Mouse (Mus musculus): ENCODE results near the gene Hoxc4. TPM values are rescaled to one million over a fixed set of nuclear protein-coding genes. Genes with fewer than 3 reads are reported as not detected.
A peak's percentile ranks its signal among the peaks of the same experiment; 100 is the strongest.

Gene Hoxc4
- polyA plus RNA-seq, 1 experiment from 2014 or later: not detected

- H3K36me3 ChIP-seq (ENCODE audit: control insufficient read depth, insufficient read depth, low read length): no peaks in the 10 kb centered on the region
- H3K27me3 ChIP-seq (ENCODE audit: control insufficient read depth, insufficient read depth, low read length): peaks cover 99% of the 10 kb centered on the region
- H3K9me3 ChIP-seq (ENCODE audit: control insufficient read depth, low read length): no peaks in the 10 kb centered on the region
- DNase-seq (ENCODE audit: low spot score) (peak; percentile 75), ATAC-seq (replicated peaks; ENCODE audit: low FRiP score) (no peak)
- no peak overlapping the region for H3K4me2 ChIP-seq (ENCODE audit: low read depth, low read length, severe bottlenecking)
- H3K4me3 ChIP-seq (ENCODE audit: low read depth, low read length): no peak overlapping the region
- 4% methylated on average over 17 of the region's 17 CpGs for WGBS
- H3K27ac ChIP-seq (ENCODE audit: low read depth, low read length): no peak overlapping the region
- no peaks in the 10 kb centered on the region for H3K4me1 ChIP-seq (replicated peaks; ENCODE audit: control insufficient read depth, insufficient read depth, low read length)
- H3K9ac ChIP-seq (ENCODE audit: low read length): no peak overlapping the region
Measured at GRCm38 (mm10) chr15:103013238-103013984, 5.3 kb upstream of the Hoxc4 start.

DNA sequence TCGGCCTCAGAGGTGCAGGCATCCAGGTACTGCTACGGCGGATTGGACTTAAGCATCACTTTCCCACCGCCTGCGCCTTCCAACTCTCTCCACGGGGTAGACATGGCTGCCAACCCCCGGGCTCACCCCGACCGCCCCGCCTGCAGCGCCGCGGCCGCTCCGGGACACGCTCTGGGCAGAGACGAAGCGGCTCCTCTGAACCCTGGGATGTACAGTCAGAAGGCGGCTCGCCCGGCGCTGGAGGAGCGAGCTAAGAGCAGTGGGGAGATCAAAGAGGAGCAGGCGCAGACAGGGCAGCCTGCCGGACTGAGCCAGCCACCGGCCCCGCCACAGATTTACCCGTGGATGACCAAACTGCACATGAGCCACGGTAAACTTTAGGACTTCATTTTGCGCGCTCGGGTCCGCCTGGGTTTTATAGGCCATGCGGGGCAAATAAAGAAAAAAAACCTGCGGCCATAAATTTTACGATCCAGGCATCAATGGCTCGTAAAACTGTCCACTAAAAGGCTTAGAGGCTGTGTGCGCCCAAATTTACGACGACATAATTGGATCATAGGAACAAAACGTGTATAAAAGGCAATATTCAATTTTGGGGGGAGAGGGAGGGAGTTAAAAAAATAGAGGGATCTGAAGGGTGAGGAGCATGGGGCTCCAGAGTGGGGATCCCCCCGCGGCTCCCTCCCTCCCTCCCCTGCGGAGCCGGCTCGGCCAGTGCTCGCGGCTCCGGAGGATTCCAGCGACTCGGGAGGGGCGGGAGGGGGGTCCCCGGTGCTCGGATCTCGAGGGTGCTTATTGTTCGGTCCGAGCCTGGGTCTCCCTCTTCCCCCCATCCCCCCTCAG lies 4.3 kb upstream of the Hoxc4 start:
- Histone ChIP-seq H3K4me1 (replicated peaks; ENCODE audit: control insufficient read depth, insufficient read depth, low read length) (no peaks in the 10 kb centered on the region), H3K4me3 (ENCODE audit: low read depth, low read length) (no peak overlapping the region), H3K27ac (ENCODE audit: low read depth, low read length) (no peak overlapping the region), H3K4me2 (ENCODE audit: low read depth, low read length, severe bottlenecking) (no peak overlapping the region), H3K9ac (ENCODE audit: low read length) (no peak overlapping the region), H3K36me3 (ENCODE audit: control insufficient read depth, insufficient read depth, low read length) (no peaks in the 10 kb centered on the region), H3K9me3 (ENCODE audit: control insufficient read depth, low read length) (no peaks in the 10 kb centered on the region), H3K27me3 (ENCODE audit: control insufficient read depth, insufficient read depth, low read length) (peaks cover 99% of the 10 kb centered on the region)
- DNase-seq (ENCODE audit: low spot score) (peak; percentile 68), ATAC-seq (replicated peaks; ENCODE audit: low FRiP score) (peak; percentile 39; the same call in 1 of the 2 replicates)
- under 1% methylated on average over 57 of the region's 57 CpGs for WGBS

DNA sequence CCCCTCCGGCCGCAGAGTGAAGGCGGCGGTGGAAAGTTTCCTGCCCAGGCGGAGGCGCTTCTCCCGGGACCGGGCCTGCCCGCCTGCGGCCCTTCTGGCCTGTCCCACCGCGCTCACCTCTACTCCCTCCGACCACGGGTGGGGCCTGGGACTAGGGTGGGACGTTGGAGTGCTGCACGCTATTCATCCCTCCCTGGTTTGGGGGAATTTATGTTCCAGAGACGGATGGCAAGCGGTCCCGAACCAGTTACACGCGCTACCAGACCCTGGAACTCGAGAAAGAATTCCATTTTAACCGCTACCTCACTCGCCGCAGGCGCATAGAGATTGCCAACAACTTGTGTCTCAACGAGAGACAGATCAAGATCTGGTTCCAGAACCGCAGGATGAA lies 3.7 kb upstream of the Hoxc4 start:
- WGBS: 1% methylated on average over 26 of the region's 28 CpGs
- no peaks in the 10 kb centered on the region for H3K4me1 ChIP-seq (replicated peaks; ENCODE audit: control insufficient read depth, insufficient read depth, low read length)
- no peak overlapping the region for H3K4me3 ChIP-seq (ENCODE audit: low read depth, low read length)
- H3K9me3 ChIP-seq (ENCODE audit: control insufficient read depth, low read length): no peaks in the 10 kb centered on the region
- no peak overlapping the region for H3K27ac ChIP-seq (ENCODE audit: low read depth, low read length)
- ATAC-seq (replicated peaks; ENCODE audit: low FRiP score) (no peak), DNase-seq (ENCODE audit: low spot score) (peak; percentile 60)
- peaks cover 99% of the 10 kb centered on the region for H3K27me3 ChIP-seq (ENCODE audit: control insufficient read depth, insufficient read depth, low read length)
- no peak overlapping the region for H3K4me2 ChIP-seq (ENCODE audit: low read depth, low read length, severe bottlenecking)
- H3K36me3 ChIP-seq (ENCODE audit: control insufficient read depth, insufficient read depth, low read length): no peaks in the 10 kb centered on the region
- H3K9ac ChIP-seq (ENCODE audit: low read length): no peak overlapping the region

DNA sequence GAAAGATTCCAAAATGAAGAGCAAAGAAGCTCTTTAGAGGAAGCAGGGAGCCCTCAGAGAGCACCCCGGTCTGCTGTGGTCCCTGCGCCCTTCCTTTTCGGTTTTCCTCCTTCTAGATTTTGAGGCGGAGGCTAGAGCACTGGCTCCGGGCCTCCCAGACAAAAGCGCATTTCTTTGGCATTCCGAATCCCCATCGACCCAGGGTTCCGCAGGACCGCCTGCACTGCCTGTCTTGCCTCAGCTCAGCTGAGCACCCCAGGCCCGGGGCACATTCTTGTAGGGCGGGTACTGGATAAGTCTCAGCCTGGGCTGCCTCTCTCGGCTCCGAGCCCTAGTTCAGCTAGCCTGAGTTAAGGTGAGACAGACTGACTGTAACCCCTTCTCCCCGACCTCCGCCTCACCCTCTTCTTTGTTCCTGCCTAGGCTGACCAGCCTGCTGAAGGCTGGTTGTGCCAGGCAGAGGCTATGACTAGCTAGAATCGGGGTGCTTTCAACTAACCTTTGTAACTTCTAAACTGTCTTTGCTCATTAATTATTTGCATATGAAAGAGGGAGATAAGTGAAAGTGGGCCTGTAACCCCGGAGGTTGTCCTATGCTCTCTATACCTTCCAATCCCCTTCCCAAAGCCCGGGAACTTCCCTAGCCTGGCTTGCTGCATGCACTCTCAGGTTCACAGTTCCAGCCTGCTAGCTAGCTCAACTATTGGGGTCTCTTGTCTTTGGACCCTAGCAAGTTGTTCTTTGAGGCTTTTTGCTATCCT lies 3.1 kb upstream of the Hoxc4 start:
- Histone ChIP-seq H3K9me3 (ENCODE audit: control insufficient read depth, low read length) (no peaks in the 10 kb centered on the region), H3K27ac (ENCODE audit: low read depth, low read length) (no peak overlapping the region), H3K4me1 (replicated peaks; ENCODE audit: control insufficient read depth, insufficient read depth, low read length) (no peaks in the 10 kb centered on the region), H3K9ac (ENCODE audit: low read length) (no peak overlapping the region), H3K4me3 (ENCODE audit: low read depth, low read length) (no peak overlapping the region), H3K4me2 (ENCODE audit: low read depth, low read length, severe bottlenecking) (no peak overlapping the region), H3K36me3 (ENCODE audit: control insufficient read depth, insufficient read depth, low read length) (no peaks in the 10 kb centered on the region), H3K27me3 (ENCODE audit: control insufficient read depth, insufficient read depth, low read length) (peaks cover 99% of the 10 kb centered on the region)
- ATAC-seq (replicated peaks; ENCODE audit: low FRiP score) (no peak), DNase-seq (ENCODE audit: low spot score) (peak; percentile 64)
- WGBS: 2% methylated on average over 19 of the region's 19 CpGs

- 1% methylated on average over 8 of the region's 8 CpGs for WGBS
- no peaks in the 10 kb centered on the region for H3K9me3 ChIP-seq (ENCODE audit: control insufficient read depth, low read length)
- no peak overlapping the region for H3K27ac ChIP-seq (ENCODE audit: low read depth, low read length)
- H3K27me3 ChIP-seq (ENCODE audit: control insufficient read depth, insufficient read depth, low read length): peaks cover 99% of the 10 kb centered on the region
- DNase-seq (ENCODE audit: low spot score) (no peak), ATAC-seq (replicated peaks; ENCODE audit: low FRiP score) (no peak)
- H3K9ac ChIP-seq (ENCODE audit: low read length): no peak overlapping the region
- H3K4me3 ChIP-seq (ENCODE audit: low read depth, low read length): no peak overlapping the region
- H3K4me1 ChIP-seq (replicated peaks; ENCODE audit: control insufficient read depth, insufficient read depth, low read length): no peaks in the 10 kb centered on the region
- no peaks in the 10 kb centered on the region for H3K36me3 ChIP-seq (ENCODE audit: control insufficient read depth, insufficient read depth, low read length)
- no peak overlapping the region for H3K4me2 ChIP-seq (ENCODE audit: low read depth, low read length, severe bottlenecking)
Measured at GRCm38 (mm10) chr15:103020899-103021418, 2.2 kb downstream of the Hoxc4 start.

- Histone ChIP-seq H3K27me3 (ENCODE audit: control insufficient read depth, insufficient read depth, low read length) (peaks cover 99% of the 10 kb centered on the region), H3K9me3 (ENCODE audit: control insufficient read depth, low read length) (no peaks in the 10 kb centered on the region), H3K36me3 (ENCODE audit: control insufficient read depth, insufficient read depth, low read length) (no peaks in the 10 kb centered on the region), H3K9ac (ENCODE audit: low read length) (no peak overlapping the region), H3K27ac (ENCODE audit: low read depth, low read length) (no peak overlapping the region), H3K4me2 (ENCODE audit: low read depth, low read length, severe bottlenecking) (no peak overlapping the region), H3K4me1 (replicated peaks; ENCODE audit: control insufficient read depth, insufficient read depth, low read length) (no peaks in the 10 kb centered on the region), H3K4me3 (ENCODE audit: low read depth, low read length) (no peak overlapping the region)
- DNase-seq (ENCODE audit: low spot score): no peak
- 6% methylated on average over 8 of the region's 8 CpGs for WGBS
- no peak for ATAC-seq (replicated peaks; ENCODE audit: low FRiP score)
Measured at GRCm38 (mm10) chr15:103021544-103021943, 2.8 kb downstream of the Hoxc4 start.

DNA sequence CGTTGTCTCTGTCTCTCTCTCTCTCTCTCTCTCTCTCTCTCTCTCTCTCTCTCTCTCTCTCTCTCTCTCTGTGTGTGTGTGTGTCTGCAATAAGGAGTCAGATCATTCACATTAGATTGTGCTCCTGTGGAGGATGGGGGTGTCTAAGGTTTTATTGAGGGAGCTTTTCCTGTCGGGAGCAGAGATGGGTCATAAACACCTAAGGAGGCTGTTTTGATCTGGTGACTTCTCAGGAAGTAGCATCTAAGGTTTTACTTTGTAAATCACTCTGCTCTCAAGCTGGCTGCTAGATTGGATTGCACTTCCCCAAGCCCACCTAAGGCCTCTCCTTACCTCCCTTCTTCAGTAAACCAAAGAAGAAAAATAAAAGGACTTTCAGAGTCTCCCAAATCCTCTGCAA lies 5.4 kb downstream of the Hoxc4 start:
- Histone ChIP-seq H3K9ac (ENCODE audit: low read length) (no peak overlapping the region), H3K4me2 (ENCODE audit: low read depth, low read length, severe bottlenecking) (no peak overlapping the region), H3K27ac (ENCODE audit: low read depth, low read length) (no peak overlapping the region), H3K4me1 (replicated peaks; ENCODE audit: control insufficient read depth, insufficient read depth, low read length) (no peaks in the 10 kb centered on the region), H3K4me3 (ENCODE audit: low read depth, low read length) (no peak overlapping the region), H3K27me3 (ENCODE audit: control insufficient read depth, insufficient read depth, low read length) (peaks cover 99% of the 10 kb centered on the region), H3K36me3 (ENCODE audit: control insufficient read depth, insufficient read depth, low read length) (no peaks in the 10 kb centered on the region), H3K9me3 (ENCODE audit: control insufficient read depth, low read length) (no peaks in the 10 kb centered on the region)
- DNase-seq (ENCODE audit: low spot score): no peak
- ATAC-seq (replicated peaks; ENCODE audit: low FRiP score): no peak
- 8% methylated on average over 2 of the region's 2 CpGs for WGBS
